Mouse (Mus musculus) layer of hippocampus, adult 8-10 months (tissue): ENCODE measurements around the gene Cdyl. TPM values are rescaled to one million over a fixed set of nuclear protein-coding genes. Genes with fewer than 3 reads are reported as not detected.

ENCODE experiments used
- DNase-seq, 2 experiments: peaks; one replicate each; pipeline ENCODE4 v3.0.0; 2022; ENCODE audit warnings: low spot score in 2 of 2
- total RNA-seq, 4 experiments: library from RNA; stranded (reverse); gene quantifications; 2 replicates each; pipeline ENCODE4 v1.2.4; 2022

Gene Cdyl
- total RNA-seq, 4 experiments from 2014 or later = 19.3 to 33.4 (median 25.7) TPM

- no peak for DNase-seq
Measured at GRCm38 (mm10) chr13:35686273-35686672, 26.6 kb downstream of the Cdyl start.

- DNase-seq = no peak
Measured at GRCm38 (mm10) chr13:35689560-35689959, 29.9 kb downstream of the Cdyl start.

GRCm38 (mm10) chr13:35717658-35718057 is 58.0 kb downstream of the Cdyl start:
- no peak for DNase-seq

- DNase-seq = no peak
Measured at GRCm38 (mm10) chr13:35719581-35719980, 59.9 kb downstream of the Cdyl start.

- no peak for DNase-seq
Measured at GRCm38 (mm10) chr13:35723073-35723472, 63.4 kb downstream of the Cdyl start.

- DNase-seq = no peak
Measured at GRCm38 (mm10) chr13:35726025-35726424, 66.4 kb downstream of the Cdyl start.

GRCm38 (mm10) chr13:35732131-35732530 is 72.5 kb downstream of the Cdyl start:
- DNase-seq = no peak

- DNase-seq = no peak
Measured at GRCm38 (mm10) chr13:35732891-35733596, 73.4 kb downstream of the Cdyl start.

- DNase-seq = no peak
Measured at GRCm38 (mm10) chr13:35737565-35737964, 77.9 kb downstream of the Cdyl start.

GRCm38 (mm10) chr13:35738210-35738609 is 78.6 kb downstream of the Cdyl start:
- DNase-seq = no peak

- DNase-seq = no peak
Measured at GRCm38 (mm10) chr13:35739473-35739872, 79.8 kb downstream of the Cdyl start.

GRCm38 (mm10) chr13:35740301-35741039 is 80.8 kb downstream of the Cdyl start:
- peak; percentile 47 to 49 for DNase-seq

- peak; percentile 65 to 76 for DNase-seq
Measured at GRCm38 (mm10) chr13:35741040-35741619, 81.5 kb downstream of the Cdyl start.

- peak; percentile 17 for DNase-seq
Measured at GRCm38 (mm10) chr13:35741620-35742421, 82.2 kb downstream of the Cdyl start.

- no peak for DNase-seq
Measured at GRCm38 (mm10) chr13:35742696-35743095, 83.1 kb downstream of the Cdyl start.

GRCm38 (mm10) chr13:35743196-35743595 is 83.6 kb downstream of the Cdyl start:
- DNase-seq = no peak

- no peak for DNase-seq
Measured at GRCm38 (mm10) chr13:35749194-35749593, 89.6 kb downstream of the Cdyl start.

GRCm38 (mm10) chr13:35749680-35750079 is 90.0 kb downstream of the Cdyl start:
- DNase-seq = no peak

- DNase-seq = peak; percentile 36 to 47
Measured at GRCm38 (mm10) chr13:35752046-35752445, 92.4 kb downstream of the Cdyl start.

- no peak for DNase-seq
Measured at GRCm38 (mm10) chr13:35755002-35755401, 95.4 kb downstream of the Cdyl start.

- no peak for DNase-seq
Measured at GRCm38 (mm10) chr13:35755655-35756283, 96.1 kb downstream of the Cdyl start.
